8 mouse cellular contexts compared by ENCODE assay signal in the genomic region with DNA sequence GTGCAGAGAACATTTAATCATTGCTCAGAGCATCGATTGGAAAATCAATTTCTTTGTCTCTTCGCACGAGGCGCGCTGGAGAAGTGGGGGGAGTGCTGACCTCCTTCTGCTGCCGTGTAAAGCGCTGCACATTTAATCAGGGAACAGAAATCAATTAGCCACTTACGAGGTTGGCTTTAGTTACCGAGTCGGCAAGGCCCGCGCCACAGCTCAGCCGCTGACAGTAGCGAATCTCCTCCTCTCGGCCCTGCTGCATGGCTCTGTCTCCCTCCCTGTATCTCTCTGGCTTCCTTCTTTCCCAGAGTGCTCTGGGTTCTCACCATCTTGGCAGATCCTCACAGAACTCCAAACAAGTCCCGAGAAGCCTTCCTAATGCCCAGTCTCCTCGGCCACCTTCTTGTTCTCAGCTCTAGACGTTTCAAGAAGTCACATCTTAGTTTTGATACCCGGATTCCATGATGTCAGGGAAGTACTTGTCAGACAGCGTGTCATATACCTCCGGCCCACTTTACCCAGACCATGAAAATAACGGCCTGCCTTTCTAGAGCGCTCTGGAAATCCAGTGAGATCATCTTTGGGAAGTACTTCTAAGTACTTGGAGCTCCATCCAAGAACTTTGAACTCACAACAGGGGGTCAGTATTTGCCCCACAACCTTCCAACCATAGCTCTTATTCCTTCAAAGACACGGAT. TPM values are rescaled to one million over a fixed set of nuclear protein-coding genes. Genes with fewer than 3 reads are reported as not detected.
DNase-seq lines count a peak whose midpoint lies in the region; TF ChIP-seq lines count a peak whose summit lies in the region.
"Had no signal": no experiment of that assay in that cellular context is flagged by ENCODE, and none has a peak within 500 bp of the region (broad histone marks: within the 10 kb centered on the region; RNA-seq: fewer than 3 reads in every experiment).

No protein-coding gene starts in this region.

- no peak for TF ChIP-seq POLR2A in ES-Bruce4 (IDR thresholded peaks at IDR 0.05; ENCODE audit: insufficient read depth, low read length)

- peak overlapping the region; percentile 60 for H3K9ac ChIP-seq in ES-Bruce4 (ENCODE audit: low read depth, poor library complexity, severe bottlenecking)

- DNase-seq in MN1 (ENCODE audit: low spot score) = peak; percentile 21
- peak; percentile 53 for DNase-seq in hindbrain, embryonic 10.5 days (ENCODE audit: low spot score)
- peak; percentile 34 for DNase-seq in midbrain, embryonic 10.5 days (ENCODE audit: low spot score)
- DNase-seq in layer of hippocampus, postnatal 25 days (ENCODE audit: extremely low spot score in 1 of 2, low spot score in 1 of 2) = no peak
- no peak for DNase-seq in layer of hippocampus, postnatal 36 days
- no peak for DNase-seq in ovary, postnatal 10 days (ENCODE audit: low spot score)
- DNase-seq: kidney, postnatal 25 days had no signal

- H3K27ac ChIP-seq in ES-Bruce4 (ENCODE audit: insufficient read depth, low read length) = no peak overlapping the region
- peak overlapping the region; percentile 88 for H3K27ac ChIP-seq in hindbrain, embryonic 10.5 days
- peak overlapping the region; percentile 93 for H3K27ac ChIP-seq in midbrain, embryonic 10.5 days (replicated peaks)

- TF ChIP-seq CTCF in ES-Bruce4 (IDR thresholded peaks at IDR 0.05; ENCODE audit: low read depth, low read length) = no peak

- peaks cover 2% of the 10 kb centered on the region for H3K4me1 ChIP-seq in ES-Bruce4 (ENCODE audit: control insufficient read depth, insufficient read depth, low read length)
- peaks cover 40% of the 10 kb centered on the region for H3K4me1 ChIP-seq in hindbrain, embryonic 10.5 days (replicated peaks)
- H3K4me1 ChIP-seq in midbrain, embryonic 10.5 days = peaks cover 33% of the 10 kb centered on the region

- no peaks in the 10 kb centered on the region for H3K27me3 ChIP-seq in ES-Bruce4 (ENCODE audit: control insufficient read depth, insufficient read depth, low read length, poor library complexity, severe bottlenecking)
- peaks cover 50% of the 10 kb centered on the region for H3K27me3 ChIP-seq in hindbrain, embryonic 10.5 days (ENCODE audit: insufficient read depth, poor library complexity, severe bottlenecking)
- H3K27me3 ChIP-seq in midbrain, embryonic 10.5 days (ENCODE audit: low read depth, poor library complexity, severe bottlenecking) = peaks cover 46% of the 10 kb centered on the region

- no peaks in the 10 kb centered on the region for H3K9me3 ChIP-seq in ES-Bruce4 (replicated peaks; ENCODE audit: control insufficient read depth, insufficient read depth, low read length, poor library complexity, severe bottlenecking)
- H3K9me3 ChIP-seq in hindbrain, embryonic 10.5 days = no peaks in the 10 kb centered on the region
- no peaks in the 10 kb centered on the region for H3K9me3 ChIP-seq in midbrain, embryonic 10.5 days (replicated peaks)

- WGBS in hindbrain, embryonic 10.5 days = 18% methylated on average over 24 of the region's 24 CpGs
- WGBS in midbrain, embryonic 10.5 days = 18% methylated on average over 24 of the region's 24 CpGs

- no peak for TF ChIP-seq EP300 in ES-Bruce4 (IDR thresholded peaks at IDR 0.05; ENCODE audit: insufficient read depth, low read depth, low read length)

- H3K36me3 ChIP-seq in ES-Bruce4 (ENCODE audit: control insufficient read depth, insufficient read depth, low read length, poor library complexity, severe bottlenecking) = no peaks in the 10 kb centered on the region
- no peaks in the 10 kb centered on the region for H3K36me3 ChIP-seq in hindbrain, embryonic 10.5 days
- no peaks in the 10 kb centered on the region for H3K36me3 ChIP-seq in midbrain, embryonic 10.5 days

- H3K4me3 ChIP-seq in ES-Bruce4 (ENCODE audit: low read depth, low read length) = peak overlapping the region; percentile 3
- H3K4me3 ChIP-seq in hindbrain, embryonic 10.5 days = peak overlapping the region; percentile 43
- H3K4me3 ChIP-seq in midbrain, embryonic 10.5 days = peak overlapping the region; percentile 50

RNA-seq across cellular contexts. Expression of gene C1ql1, which starts 17.5 kb away (rescaled TPM):
- polyA plus RNA-seq in ES-Bruce4 (2011; ENCODE audit: insufficient read depth, insufficient read length, low read depth, missing spikeins) = 4.8 and 5.9 TPM in 2 replicates
- 4.4 and 11.5 TPM in 2 replicates for polyA plus RNA-seq in hindbrain, embryonic 10.5 days (2016; fragmentation: Nextera tagmentation; extraction: Ambion mirVana)
- 3.0 and 5.8 TPM in 2 replicates for polyA plus RNA-seq in midbrain, embryonic 10.5 days (2016; fragmentation: Nextera tagmentation; extraction: Ambion mirVana)
- total RNA-seq in layer of hippocampus, postnatal 25 days (2021) = 10 to 100 TPM; 20.7 to 24.6 TPM
- total RNA-seq in layer of hippocampus, postnatal 36 days (2021) = 10 to 100 TPM; 16.2 to 18.2 TPM

RNA-seq across cellular contexts. Expression of gene Kif18b, which starts 39.1 kb away (rescaled TPM):
- 72.3 and 75.4 TPM in 2 replicates for polyA plus RNA-seq in ES-Bruce4 (2011; ENCODE audit: insufficient read depth, insufficient read length, low read depth, missing spikeins)
- 11.6 and 12.2 TPM in 2 replicates for polyA plus RNA-seq in hindbrain, embryonic 10.5 days (2016; fragmentation: Nextera tagmentation; extraction: Ambion mirVana)
- polyA plus RNA-seq in midbrain, embryonic 10.5 days (2016; fragmentation: Nextera tagmentation; extraction: Ambion mirVana) = 12.4 and 14.0 TPM in 2 replicates
- under 1 TPM; 0.35 to 0.44 TPM for total RNA-seq in layer of hippocampus, postnatal 25 days (2021)
- total RNA-seq in layer of hippocampus, postnatal 36 days (2021) = under 1 TPM; 0.27 to 0.40 TPM

Comparison
In these comparisons a context has a peak if more than half of its experiments do, and no peak if none do; other contexts are left out.
1. DNase-seq: peak in MN1 (single experiment), hindbrain, embryonic 10.5 days (single experiment) and midbrain, embryonic 10.5 days (single experiment); none in layer of hippocampus, postnatal 25 days (0 of 2), layer of hippocampus, postnatal 36 days (0 of 2) and ovary, postnatal 10 days (single experiment).
2. Peak in every context shown above with its lines, with median percentiles within 50 percentile points of each other: H3K4me3 ChIP-seq.